Mouse (Mus musculus) natural killer cell, adult 2 months (primary cell): Measurements from ENCODE around the gene Crebzf.

Source experiments
- DNase-seq, 2 experiments: peaks; one replicate each; pipeline ENCODE4 v3.0.0; 2022; ENCODE audit warnings: low spot score in 2 of 2

The Crebzf gene

DNA sequence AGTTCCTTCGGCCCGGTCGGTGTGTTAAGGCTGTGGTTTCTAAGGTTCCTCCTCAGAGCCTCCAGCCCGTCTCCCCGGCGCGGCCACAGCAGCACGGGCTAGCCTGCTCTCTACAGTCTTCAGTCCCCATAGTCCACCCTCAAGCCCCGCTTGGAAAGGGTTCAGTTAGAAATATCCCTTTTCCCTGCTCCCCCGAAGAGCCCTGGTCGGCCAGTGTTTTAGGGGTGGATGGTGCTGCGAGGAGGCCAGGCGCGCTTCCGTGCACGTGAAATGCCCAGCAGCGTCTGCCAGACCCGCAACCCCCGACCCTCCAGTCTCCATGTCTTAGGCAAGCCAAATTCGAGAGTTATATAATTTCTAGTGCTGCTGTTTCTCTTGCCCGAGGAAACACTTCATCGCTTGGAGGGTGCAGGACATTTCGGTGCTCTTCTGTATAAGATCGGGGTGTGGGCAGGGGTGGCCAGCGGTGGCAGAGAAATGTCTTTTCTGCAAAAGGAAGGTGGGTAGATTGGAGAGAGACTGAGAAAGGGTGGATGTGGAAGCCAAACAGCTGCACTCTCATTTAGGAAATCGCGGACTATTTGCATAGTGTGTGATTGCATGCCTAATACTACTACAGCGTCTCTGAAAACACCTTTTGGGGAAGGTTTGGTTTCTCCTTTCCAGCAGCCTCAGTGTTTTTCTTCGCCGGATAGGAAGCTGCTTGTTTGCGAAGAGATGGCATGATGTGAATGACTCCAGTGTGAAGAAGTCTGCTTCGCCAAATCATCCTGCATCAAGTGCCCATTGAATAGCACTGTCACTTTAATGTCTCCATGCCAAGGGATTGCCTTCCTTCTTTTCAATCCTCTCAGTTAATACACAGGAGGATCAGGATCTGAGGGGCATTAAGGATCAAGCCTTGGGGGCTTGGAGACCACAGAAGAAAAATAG is 34.0 kb downstream of the Crebzf start, which contains the start of gene Dlg2:
TSS of gene Dlg2 (plus strand) at position 360 of the 933 bp plus-strand sequence.
- DNase-seq = no peak

DNA sequence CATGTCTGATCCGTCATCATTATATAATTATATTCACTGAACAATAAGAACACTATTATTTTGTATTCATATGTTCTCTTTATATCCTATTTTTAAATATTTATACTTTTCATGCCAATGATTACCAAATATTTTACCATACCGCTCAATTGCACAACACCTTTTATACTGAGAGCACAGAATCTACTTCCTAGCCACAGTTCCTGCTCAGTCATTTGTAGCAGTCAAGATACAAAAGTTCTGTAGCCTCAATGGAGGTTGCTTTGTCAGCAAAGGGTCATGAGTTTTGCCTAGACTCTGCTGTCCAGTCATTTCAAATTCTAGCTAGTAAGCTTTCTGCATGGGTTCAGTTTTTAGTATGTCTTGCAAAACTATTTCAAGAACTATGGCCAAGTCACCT is 40.1 kb downstream of the Crebzf start:
- DNase-seq = no peak
